Mouse (Mus musculus) right cerebral cortex, postnatal 14 days (tissue): ENCODE results near the gene Slc23a4.

Experiments
- DNase-seq: peaks from one replicate; pipeline ENCODE4 v3.0.0; 2022

Slc23a4 gene

GRCm38 (mm10) chr6:34954926-34955861 is 33.0 kb downstream of the Slc23a4 start:
- DNase-seq, result no peak

GRCm38 (mm10) chr6:34951956-34952667 is 36.1 kb downstream of the Slc23a4 start:
- no peak for DNase-seq

DNA sequence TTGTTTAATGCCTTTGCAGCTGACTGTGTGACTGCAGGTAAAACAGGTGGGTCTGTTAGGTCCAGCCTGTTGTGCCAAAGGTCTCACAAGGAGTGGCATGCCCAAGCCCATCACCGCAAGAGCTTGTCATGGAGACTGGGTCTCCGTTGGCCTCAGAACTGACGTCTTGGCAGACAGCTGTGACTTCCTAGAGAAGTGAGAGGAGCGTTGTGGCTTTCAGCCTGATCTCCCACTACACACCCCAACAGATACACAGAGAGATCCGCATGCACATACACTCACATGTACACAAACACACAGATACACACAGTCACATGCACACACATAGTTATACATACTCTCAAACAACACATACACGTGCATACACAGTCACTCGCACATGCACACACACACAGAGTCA is 36.7 kb downstream of the Slc23a4 start:
- no peak for DNase-seq

- DNase-seq, result no peak
These were observed 39.7 kb downstream of the Slc23a4 start for GRCm38 (mm10) chr6:34948461-34948860.

DNA sequence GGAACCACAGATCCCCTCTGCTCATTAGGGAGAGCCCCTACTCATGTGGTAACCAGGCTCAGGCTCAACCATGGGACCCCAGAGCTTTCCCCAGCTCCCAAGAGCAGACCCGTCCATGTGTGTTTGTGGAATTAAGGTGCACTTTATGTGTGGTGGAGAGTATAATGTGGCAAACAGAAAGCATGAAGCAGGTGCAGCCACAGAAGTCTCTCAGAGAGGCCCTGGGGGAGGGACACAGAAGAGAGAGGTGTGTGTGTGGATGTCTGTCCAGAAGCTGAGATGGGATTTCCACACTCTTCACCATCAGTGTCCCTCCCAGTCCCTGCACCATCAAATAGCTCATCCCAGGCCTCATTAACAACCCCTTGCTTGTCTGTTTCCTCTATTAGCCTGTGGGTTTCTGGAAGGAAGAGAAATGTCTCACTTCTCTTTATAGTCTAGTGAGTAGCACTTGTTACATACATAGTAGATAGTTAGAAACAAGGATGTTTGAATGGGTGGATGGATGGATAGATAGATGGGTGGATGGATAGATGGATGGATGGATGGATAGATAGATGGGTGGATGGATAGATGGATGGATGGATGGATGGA is 41.6 kb downstream of the Slc23a4 start:
- DNase-seq, result no peak

- DNase-seq, result no peak
These were observed 44.7 kb downstream of the Slc23a4 start for GRCm38 (mm10) chr6:34943499-34943898.

DNA sequence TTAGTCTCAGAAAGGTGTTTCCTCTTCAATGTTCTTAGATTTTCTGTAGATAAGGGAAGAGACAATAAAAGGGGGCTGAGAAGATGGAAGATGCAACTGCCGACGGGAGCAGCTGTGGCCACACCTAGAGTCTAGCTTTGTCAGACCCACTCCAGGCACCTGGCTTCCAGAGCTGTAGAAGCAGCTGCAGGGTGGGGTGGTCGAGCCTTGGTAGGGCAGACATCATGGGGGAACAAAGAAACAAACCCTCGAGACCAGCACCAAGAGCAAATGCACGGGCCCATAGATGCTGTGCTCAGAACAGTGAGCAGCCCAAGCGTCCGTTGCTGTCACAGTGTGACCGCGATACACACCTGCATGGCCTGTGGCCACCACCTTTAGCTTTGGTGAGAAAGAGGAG is 45.8 kb downstream of the Slc23a4 start:
- no peak for DNase-seq

- no peak for DNase-seq
These were observed 46.7 kb downstream of the Slc23a4 start for GRCm38 (mm10) chr6:34941496-34941895.

GRCm38 (mm10) chr6:34939451-34939850 is 48.8 kb downstream of the Slc23a4 start:
- no peak for DNase-seq

GRCm38 (mm10) chr6:34938929-34939325 is 49.3 kb downstream of the Slc23a4 start:
- no peak for DNase-seq

DNA sequence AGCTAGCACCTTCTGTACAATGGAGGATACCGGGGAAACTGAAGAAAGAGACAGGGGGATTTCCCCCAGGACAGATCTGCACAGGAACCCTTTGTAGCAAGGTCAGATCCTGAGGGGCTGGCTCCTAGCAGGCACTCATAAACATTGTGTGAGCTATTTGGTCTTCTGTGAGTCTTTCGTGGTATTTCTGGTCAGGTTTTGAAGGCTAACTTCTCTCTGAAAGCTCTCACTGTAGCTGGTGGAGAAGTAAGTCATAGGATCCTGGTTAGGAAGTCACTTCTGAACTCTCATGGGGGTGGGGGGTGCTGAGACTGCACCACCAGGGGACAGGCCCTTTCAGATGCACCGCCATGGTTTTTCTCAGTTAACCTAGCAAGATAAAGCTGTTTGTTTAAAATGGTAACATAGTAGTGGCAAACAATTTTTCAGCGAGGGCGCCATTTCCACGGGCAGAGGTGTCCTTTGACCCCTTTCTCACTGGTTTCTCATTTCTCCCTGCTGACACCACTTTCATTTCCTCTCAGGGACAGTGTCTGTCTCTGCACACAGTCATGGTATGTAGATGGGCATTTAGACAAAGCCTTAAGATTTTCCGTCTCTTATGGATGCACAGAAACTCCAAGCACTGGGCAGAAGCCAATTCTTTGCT is 49.8 kb downstream of the Slc23a4 start:
- DNase-seq, result no peak

DNA sequence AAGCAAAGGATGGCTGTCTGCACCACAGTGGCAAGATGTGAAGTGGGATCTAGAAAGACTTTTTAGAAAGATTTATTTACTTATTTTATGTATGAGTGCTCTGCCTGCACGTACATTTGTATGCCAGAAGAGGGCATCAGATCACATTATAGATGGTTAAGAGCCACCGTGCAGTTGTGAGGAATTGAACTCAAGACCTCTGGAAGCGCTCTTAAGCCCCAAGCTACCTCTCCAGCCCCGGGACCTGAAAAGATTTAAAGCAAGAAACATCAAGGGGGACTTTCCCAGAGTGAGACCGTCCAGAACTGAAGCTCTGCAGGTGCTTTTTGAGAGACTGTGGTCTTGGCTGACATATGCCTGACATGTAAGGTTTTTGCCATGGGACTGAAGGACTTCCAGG is 51.5 kb downstream of the Slc23a4 start:
- DNase-seq, result no peak

DNA sequence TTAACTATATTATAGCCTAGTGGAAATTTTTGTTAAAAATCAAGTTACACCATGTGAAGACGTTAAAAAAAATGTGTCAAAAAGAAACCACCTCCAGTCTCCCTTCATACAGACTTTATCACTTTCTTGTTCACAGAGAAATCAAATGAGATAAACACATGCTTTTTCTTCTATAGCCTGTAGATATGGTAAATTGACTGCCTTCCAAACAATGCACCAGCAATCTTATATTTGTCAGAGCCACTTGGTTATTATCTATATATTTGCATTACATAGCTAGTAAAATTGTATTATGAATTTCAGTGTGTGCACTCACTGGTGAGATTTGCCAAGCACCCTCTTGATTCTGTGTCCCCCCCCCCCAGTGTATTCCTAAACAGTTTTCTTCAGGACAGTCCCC is 55.6 kb downstream of the Slc23a4 start:
- no peak for DNase-seq

DNA sequence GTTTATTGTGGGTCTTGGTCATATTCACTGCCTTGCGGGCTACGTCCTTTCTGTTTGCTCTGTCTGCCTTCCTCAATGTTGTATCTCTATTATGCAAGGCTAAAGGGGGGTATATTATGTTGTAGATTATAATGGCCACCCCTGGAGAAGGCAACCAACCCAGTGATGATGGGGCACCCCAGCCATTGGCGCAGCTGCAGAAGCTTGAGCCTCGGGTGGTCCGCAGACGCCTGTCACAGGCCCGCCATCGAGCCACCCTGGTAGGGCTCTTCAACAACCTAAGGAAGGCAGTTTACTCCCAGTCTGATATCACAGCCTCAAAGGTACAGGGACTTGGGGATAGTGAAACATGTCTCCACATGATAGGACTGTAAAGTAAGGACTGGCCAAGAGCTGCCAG is 60.6 kb downstream of the Slc23a4 start:
- DNase-seq, result no peak

- peak; percentile 61 for DNase-seq
These were observed 61.0 kb downstream of the Slc23a4 start for GRCm38 (mm10) chr6:34927156-34927555.

DNA sequence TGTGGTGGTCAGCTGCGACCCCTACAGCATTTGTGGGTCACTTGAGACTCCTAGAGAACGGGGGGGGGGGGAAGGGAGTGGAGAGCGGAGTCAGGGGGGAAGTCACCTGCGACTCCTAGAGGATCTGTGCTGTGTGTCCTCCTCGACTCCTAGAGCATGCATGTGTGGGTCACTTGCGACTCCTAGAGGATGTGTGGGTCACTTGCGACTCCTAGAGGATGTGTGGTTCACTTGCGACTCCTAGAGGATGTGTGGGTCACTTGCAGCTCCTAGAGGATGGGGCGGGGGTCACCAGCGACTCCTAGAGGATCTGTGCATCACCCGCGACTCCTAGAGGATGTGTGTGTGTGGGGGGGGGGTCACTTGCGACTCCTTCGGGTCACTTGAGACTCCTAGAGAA is 66.3 kb downstream of the Slc23a4 start:
- DNase-seq, result peak; percentile 10

DNA sequence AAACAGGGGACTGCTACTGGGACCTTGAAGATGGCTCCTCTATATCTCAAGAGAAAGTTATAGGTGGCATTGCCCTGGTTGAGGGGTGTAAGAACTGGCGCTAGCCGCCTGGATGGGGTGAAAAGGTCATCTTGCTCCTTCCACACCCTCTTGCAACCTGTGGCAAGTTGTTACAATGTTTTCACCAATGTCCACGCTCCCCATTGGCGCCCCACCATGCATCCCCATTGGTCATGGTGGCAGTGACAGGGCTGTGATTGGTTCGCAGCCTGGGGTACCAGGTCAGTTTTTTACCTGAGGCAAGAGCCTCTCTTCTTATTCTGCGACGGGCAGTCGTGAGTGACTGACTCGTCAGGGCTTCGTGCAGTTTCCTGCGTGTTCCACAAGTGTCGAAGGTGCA is 67.6 kb downstream of the Slc23a4 start:
- DNase-seq, result no peak

DNA sequence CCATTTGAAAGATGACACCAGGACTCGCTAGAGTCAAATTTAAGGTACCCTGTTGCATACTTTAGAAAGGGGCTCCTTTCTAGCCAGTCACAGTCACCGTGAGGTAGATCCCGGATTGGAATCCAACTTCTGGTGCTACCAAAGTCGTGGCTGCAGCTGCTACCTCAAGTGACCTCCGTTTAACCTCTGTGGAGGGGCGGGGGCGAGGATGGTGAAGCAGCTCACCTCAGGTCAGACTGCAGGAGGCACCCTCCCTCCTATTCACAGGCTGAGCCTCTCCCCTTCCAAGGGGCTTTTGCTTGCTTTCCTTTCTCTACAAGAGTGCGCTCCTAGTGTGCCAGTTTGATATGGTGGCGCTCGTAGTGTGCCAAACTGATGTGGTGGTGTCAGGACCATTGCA is 68.2 kb downstream of the Slc23a4 start, which contains the start of gene Stra8:
TSS of gene Stra8 (plus strand) at position 208 of the 400 bp plus-strand sequence.
- DNase-seq, result no peak

DNA sequence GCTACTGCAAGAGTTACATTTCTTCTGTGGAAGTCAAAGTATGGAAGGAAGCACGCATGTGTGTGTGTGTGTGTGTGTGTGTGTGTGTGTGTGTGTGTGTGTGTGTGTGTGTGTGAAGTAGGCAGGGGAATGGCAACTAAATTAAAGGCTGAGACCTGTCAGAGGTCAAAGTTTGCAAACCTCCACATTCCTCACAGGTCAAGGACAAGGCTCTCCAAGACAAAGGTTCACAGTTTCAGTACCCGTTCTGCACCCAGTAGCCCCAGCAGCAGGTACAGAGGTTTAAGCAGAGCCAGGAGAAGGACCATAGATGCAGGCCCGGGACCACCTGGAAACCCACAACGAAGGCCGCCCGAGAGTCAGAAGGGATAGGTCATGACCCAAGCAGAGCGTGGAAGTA is 69.1 kb downstream of the Slc23a4 start:
- DNase-seq, result no peak

DNA sequence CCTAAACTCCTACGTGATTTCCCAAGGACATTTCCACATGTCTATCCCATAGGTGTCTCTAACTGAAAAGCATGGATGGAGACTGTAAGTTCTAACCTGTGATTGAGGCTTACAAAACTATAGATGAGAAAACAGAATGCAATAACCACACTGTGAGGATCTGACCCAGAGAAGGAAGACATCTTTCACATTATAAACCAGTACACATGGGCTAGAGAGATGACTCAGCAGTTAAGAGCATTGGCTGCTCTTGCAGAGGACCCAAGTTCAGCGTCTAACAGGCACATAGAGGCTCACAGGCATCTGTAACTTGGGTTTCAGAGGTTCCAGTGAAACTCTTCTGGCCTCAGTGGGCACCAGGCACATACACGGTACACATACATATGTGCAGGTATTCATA is 73.7 kb downstream of the Slc23a4 start:
- DNase-seq, result no peak

DNA sequence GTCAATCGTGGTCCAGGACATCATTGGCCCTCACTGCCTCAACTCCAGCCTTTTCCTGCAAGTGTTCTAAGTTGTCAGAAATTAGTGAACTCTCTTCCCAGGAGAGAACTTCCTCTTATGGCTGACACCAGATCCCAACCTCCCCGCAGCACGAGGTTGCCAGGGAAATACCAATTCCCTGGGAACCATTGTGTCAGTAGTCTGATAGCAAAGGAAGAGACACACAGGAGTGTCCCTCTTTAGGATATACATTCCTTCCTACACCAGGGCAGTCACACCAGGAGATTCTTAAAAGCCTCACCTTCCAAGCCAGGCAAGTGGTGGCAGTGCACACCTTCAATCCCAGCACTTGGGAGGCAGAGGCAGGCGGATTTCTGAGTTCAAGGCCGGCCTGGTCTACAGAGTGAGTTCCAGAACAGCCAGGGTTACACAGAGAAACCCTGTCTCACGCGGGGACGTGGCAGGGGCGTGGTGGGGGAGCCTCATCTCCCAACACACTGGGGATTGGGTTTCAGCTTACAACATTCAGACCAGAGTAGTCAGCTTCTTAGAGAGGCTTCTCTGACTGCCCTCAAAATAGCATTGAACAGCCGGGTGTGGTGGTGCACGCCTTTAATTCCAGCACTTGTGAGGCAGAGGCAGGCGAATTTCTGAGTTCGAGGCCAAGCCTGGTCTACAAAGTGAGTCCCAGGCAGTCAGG is 74.7 kb downstream of the Slc23a4 start:
- no peak for DNase-seq
